Mouse (Mus musculus): ENCODE results near the gene Prx.

The Prx gene

GRCm38 (mm10) chr7:27499036-27499435, at the start of gene Prx:
Gene Prx, plus strand, starts transcription at chr7:27499324.
- in situ Hi-C loops (cut with MboI, MseI), result no loop called here

GRCm38 (mm10) chr7:27451359-27451758, 47.8 kb upstream of the Prx start:
- in situ Hi-C loops (cut with MboI, MseI), result no loop called here

GRCm38 (mm10) chr7:27452206-27452770, 46.8 kb upstream of the Prx start:
- in situ Hi-C loops (cut with MboI, MseI), result no loop called here

- in situ Hi-C loops (cut with MboI, MseI), result no loop called here
Measured at GRCm38 (mm10) chr7:27454461-27455121, 44.5 kb upstream of the Prx start.

- in situ Hi-C loops (cut with MboI, MseI), result no loop called here
Measured at GRCm38 (mm10) chr7:27455273-27455672, 43.9 kb upstream of the Prx start.

GRCm38 (mm10) chr7:27458614-27459013, 40.5 kb upstream of the Prx start:
- in situ Hi-C loops (cut with MboI, MseI), result no loop called here

- in situ Hi-C loops (cut with MboI, MseI), result no loop called here
Measured at GRCm38 (mm10) chr7:27459640-27460039, 39.5 kb upstream of the Prx start.

- in situ Hi-C loops (cut with MboI, MseI), result no loop called here
Measured at GRCm38 (mm10) chr7:27460477-27460876, 38.6 kb upstream of the Prx start.

GRCm38 (mm10) chr7:27467648-27468047, 31.5 kb upstream of the Prx start:
- in situ Hi-C loops (cut with MboI, MseI), result no loop called here

- in situ Hi-C loops (cut with MboI, MseI), result no loop called here
Measured at GRCm38 (mm10) chr7:27471390-27472120, 27.6 kb upstream of the Prx start.

GRCm38 (mm10) chr7:27472596-27472995, 26.5 kb upstream of the Prx start:
- in situ Hi-C loops (cut with MboI, MseI), result no loop called here

- in situ Hi-C loops (cut with MboI, MseI), result no loop called here
Measured at GRCm38 (mm10) chr7:27473156-27473834, 25.8 kb upstream of the Prx start, which contains the start of gene Sertad3. Gene Sertad3, plus strand, starts transcription at chr7:27473768.

GRCm38 (mm10) chr7:27473835-27474489, 25.2 kb upstream of the Prx start:
- in situ Hi-C loops (cut with MboI, MseI), result no loop called here

GRCm38 (mm10) chr7:27474490-27474954, 24.6 kb upstream of the Prx start:
- in situ Hi-C loops (cut with MboI, MseI), result no loop called here

- in situ Hi-C loops (cut with MboI, MseI), result no loop called here
Measured at GRCm38 (mm10) chr7:27475596-27475995, 23.5 kb upstream of the Prx start.

GRCm38 (mm10) chr7:27476098-27476635, 23.0 kb upstream of the Prx start:
- in situ Hi-C loops (cut with MboI, MseI), result no loop called here

- in situ Hi-C loops (cut with MboI, MseI), result no loop called here
Measured at GRCm38 (mm10) chr7:27478561-27478960, 20.6 kb upstream of the Prx start.

GRCm38 (mm10) chr7:27479750-27480149, 19.4 kb upstream of the Prx start:
- in situ Hi-C loops (cut with MboI, MseI), result loop anchor here (10.0 kb wide), 1 partner anchor 905 kb away; the partner anchor contains the start of gene Zfp36

- in situ Hi-C loops (cut with MboI, MseI), result loop anchor here (10.0 kb wide), 1 partner anchor 904 kb away; the partner anchor contains the start of gene Zfp36
Measured at GRCm38 (mm10) chr7:27480506-27480905, 18.6 kb upstream of the Prx start.

GRCm38 (mm10) chr7:27480927-27481626, 18.0 kb upstream of the Prx start:
- in situ Hi-C loops (cut with MboI, MseI), result loop anchor here (10.0 kb wide), 1 partner anchor 904 kb away; the partner anchor contains the start of gene Zfp36

Measured in regulatory T cell (primary cell).